Mouse (Mus musculus) thymus, adult 2 months (tissue): ENCODE results near the gene Higd1b.

Experiments used
- CTCF ChIP-seq: fragments of 200-500 bp; IDR thresholded peaks from 2 replicates; pipeline ENCODE4 v1.5.1; 2012; ENCODE audit warnings: mild to moderate bottlenecking, control low read depth, low read length, moderate library complexity, borderline replicate concordance; ENCODE audit not compliant: control insufficient read depth, poor library complexity, insufficient read depth; ENCODE audit errors: extremely low read depth
- POLR2A ChIP-seq: fragments of 200-500 bp; IDR thresholded peaks from 2 replicates; pipeline ENCODE4 v1.6.1; 2012; ENCODE audit warnings: mild to moderate bottlenecking, low read length, control low read depth, moderate library complexity; ENCODE audit not compliant: control insufficient read depth, poor library complexity, insufficient read depth; ENCODE audit errors: extremely low read depth

DNA sequence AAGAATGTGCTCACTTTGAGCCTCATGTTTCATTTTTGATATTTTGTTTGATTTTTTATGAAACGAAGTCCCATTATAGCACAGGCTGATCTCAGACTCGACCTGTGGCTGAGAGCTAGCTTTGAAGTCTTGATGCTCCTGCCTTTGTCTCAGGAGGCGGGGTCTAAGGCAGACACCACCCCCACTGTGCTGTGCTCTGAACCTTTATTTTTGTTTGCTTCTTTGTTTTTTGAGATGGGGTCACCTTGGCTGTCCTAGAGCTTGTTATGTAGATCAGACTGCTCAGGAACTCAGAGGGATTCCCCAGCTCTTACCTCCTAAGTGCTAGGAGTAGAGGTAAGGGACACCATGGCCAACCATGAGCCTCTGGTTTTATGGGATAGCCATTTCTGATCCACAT, 15.2 kb upstream of the Higd1b start:
- TF ChIP-seq CTCF (no peak), POLR2A (no peak)
